Mouse (Mus musculus) small intestine, adult 2 months (tissue): ENCODE data around the gene Txnip.

Experiments
- CTCF ChIP-seq: fragments of 200-500 bp; IDR thresholded peaks from 2 replicates; pipeline ENCODE4 v1.5.1; 2012; ENCODE audit warnings: low read depth, mild to moderate bottlenecking, control low read depth, inconsistent platforms, low read length, moderate library complexity, mixed read lengths; ENCODE audit not compliant: insufficient replicate concordance, insufficient read length; ENCODE audit errors: extremely low read depth
- POLR2A ChIP-seq: fragments of 200-500 bp; IDR thresholded peaks from 2 replicates; pipeline ENCODE4 v1.6.1; 2012; ENCODE audit warnings: low read depth, mild to moderate bottlenecking, control low read depth, inconsistent platforms, low read length, moderate library complexity

- TF ChIP-seq CTCF (no peak), POLR2A (no peak)
Observed at GRCm38 (mm10) chr3:96551890-96552289, 5.9 kb upstream of the Txnip start.
